Mouse (Mus musculus): ENCODE results near the gene Coro2b. TPM values are rescaled to one million over a fixed set of nuclear protein-coding genes. Genes with fewer than 3 reads are reported as not detected.
A peak's percentile ranks its signal among the peaks of the same experiment; 100 is the strongest.
"Not testable (repeated sequence)": the region's sequence is repeated elsewhere in the genome, so short reads cannot be mapped to it uniquely, and the experiment has no call there.

The Coro2b gene
- polyA plus RNA-seq, 1 experiment from 2014 or later = 0.98 TPM

- ATAC-seq (ENCODE audit: low read depth) = no peak
- H3K9ac ChIP-seq = no peak overlapping the region
- peak overlapping the region; percentile 61 for H3K27ac ChIP-seq
- H3K27me3 ChIP-seq = no peaks in the 10 kb centered on the region
- H3K4me1 ChIP-seq (replicated peaks) = peaks cover 35% of the 10 kb centered on the region
- H3K9me3 ChIP-seq (replicated peaks) = no peaks in the 10 kb centered on the region
- no peaks in the 10 kb centered on the region for H3K36me3 ChIP-seq
- WGBS (ENCODE audit: insufficient replicate concordance) = 54% methylated on average over 8 of the region's 8 CpGs
- no peak overlapping the region for H3K4me3 ChIP-seq (replicated peaks)
- DNase-seq = no peak
- H3K4me2 ChIP-seq = no peak overlapping the region
Measured at GRCm38 (mm10) chr9:62455210-62455969, 81.5 kb downstream of the Coro2b start.

DNA sequence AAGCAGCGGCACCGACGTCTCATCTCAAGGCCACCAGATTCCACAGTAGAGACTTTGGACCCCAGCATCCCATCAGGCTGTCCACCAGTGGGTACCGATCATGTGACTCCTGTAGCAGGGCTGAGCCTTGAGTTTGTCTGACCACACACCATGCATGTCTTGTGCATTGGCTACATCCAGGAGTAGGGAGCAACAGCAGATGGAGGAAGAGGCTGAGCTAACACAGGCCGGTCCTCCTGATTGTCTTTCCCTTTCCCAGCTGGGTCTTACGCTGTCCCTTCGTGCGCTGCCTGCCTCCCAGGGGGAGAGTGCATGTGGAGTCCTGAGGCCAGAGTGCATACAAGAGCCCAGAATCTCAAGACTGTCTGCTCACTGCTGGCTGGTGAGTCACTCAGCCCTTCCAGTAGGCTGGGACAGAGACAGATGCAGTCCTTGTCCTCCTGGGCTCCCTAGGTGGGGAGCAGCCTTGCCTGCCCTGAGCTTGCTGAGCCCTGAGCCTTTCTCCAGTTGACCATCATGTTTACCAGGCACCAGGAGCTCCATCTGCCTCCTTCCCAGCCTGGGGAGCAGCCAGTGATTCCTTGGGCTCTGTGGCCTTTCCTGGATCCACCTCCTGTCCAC lies 84.4 kb downstream of the Coro2b start:
- Histone ChIP-seq H3K4me3 (replicated peaks) (no peak overlapping the region), H3K9me3 (replicated peaks) (0 out of 2 replicates have a peak, but pooled peaks cover 4% of the 10 kb centered on the region), H3K4me1 (replicated peaks) (peaks cover 35% of the 10 kb centered on the region), H3K27me3 (no peaks in the 10 kb centered on the region), H3K36me3 (no peaks in the 10 kb centered on the region), H3K4me2 (no peak overlapping the region), H3K9ac (no peak overlapping the region), H3K27ac (no peak overlapping the region)
- no peak for ATAC-seq (ENCODE audit: low read depth)
- 84% methylated on average over 8 of the region's 8 CpGs for WGBS (ENCODE audit: insufficient replicate concordance)
- DNase-seq = no peak

DNA sequence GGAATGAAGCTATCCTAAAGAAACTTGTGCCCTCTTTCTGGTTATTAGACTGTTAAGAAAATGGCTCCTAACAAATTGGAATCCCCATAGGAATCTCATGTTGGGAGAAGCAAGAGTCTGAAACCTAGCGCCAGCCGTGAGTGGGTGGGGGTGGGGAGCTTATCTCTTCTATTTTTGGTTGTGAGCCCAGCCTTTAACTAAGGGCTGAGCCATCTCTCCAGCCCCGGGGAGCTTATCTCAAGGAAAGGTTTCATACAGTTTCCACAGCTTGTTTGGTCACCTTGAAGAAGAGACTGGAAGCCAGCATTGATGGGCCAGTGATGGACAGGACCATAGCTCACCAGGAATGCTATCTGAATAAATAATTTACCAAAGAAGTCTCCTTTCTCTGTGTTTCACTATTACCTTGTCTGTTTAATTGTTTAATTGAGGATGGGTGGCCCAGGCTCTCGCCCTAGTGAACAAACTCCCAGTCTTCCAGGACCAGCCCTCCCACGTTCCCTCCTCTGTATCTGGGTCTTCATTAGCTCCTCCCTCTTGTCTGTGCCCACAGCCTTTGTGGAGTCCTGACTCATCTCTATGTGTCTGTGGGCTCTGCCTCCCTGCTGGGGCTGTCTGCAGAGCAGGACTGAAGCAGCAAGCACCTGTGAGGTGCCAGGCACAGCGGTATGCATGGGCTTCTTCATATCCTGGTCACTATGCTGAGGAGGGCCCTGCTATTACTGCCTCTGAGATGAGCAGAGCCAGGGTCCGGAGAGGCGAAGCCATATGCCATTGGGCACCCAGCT lies 85.1 kb downstream of the Coro2b start:
- no peak overlapping the region for H3K4me3 ChIP-seq (replicated peaks)
- H3K4me2 ChIP-seq = 0 out of 2 replicates have a peak overlapping the region, but pooled peaks have one; percentile 5
- WGBS (ENCODE audit: insufficient replicate concordance) = 42% methylated on average over 8 of the region's 8 CpGs
- no peak overlapping the region for H3K9ac ChIP-seq
- no peak for ATAC-seq (ENCODE audit: low read depth)
- H3K4me1 ChIP-seq (replicated peaks) = peaks cover 35% of the 10 kb centered on the region
- no peaks in the 10 kb centered on the region for H3K27me3 ChIP-seq
- H3K36me3 ChIP-seq = no peaks in the 10 kb centered on the region
- DNase-seq = no peak
- H3K9me3 ChIP-seq (replicated peaks) = 0 out of 2 replicates have a peak, but pooled peaks cover 4% of the 10 kb centered on the region
- no peak overlapping the region for H3K27ac ChIP-seq

GRCm38 (mm10) chr9:62450862-62451261 lies 86.0 kb downstream of the Coro2b start:
- Histone ChIP-seq H3K9me3 (replicated peaks) (0 out of 2 replicates have a peak, but pooled peaks cover 4% of the 10 kb centered on the region), H3K27ac (no peak overlapping the region), H3K9ac (no peak overlapping the region), H3K4me2 (no peak overlapping the region), H3K4me1 (replicated peaks) (peaks cover 32% of the 10 kb centered on the region), H3K27me3 (no peaks in the 10 kb centered on the region), H3K4me3 (replicated peaks) (no peak overlapping the region), H3K36me3 (no peaks in the 10 kb centered on the region)
- no peak for ATAC-seq (ENCODE audit: low read depth)
- DNase-seq = no peak
- 63% methylated on average over 7 of the region's 7 CpGs for WGBS (ENCODE audit: insufficient replicate concordance)

- Histone ChIP-seq H3K36me3 (no peaks in the 10 kb centered on the region), H3K4me2 (no peak overlapping the region), H3K9ac (no peak overlapping the region), H3K9me3 (replicated peaks) (0 out of 2 replicates have a peak, but pooled peaks cover 4% of the 10 kb centered on the region), H3K4me1 (replicated peaks) (peaks cover 27% of the 10 kb centered on the region), H3K27me3 (no peaks in the 10 kb centered on the region), H3K4me3 (replicated peaks) (no peak overlapping the region), H3K27ac (no peak overlapping the region)
- ATAC-seq (ENCODE audit: low read depth) (no peak), DNase-seq (no peak)
- WGBS (ENCODE audit: insufficient replicate concordance) = 66% methylated on average over 6 of the region's 6 CpGs
Measured at GRCm38 (mm10) chr9:62450355-62450754, 86.5 kb downstream of the Coro2b start.

DNA sequence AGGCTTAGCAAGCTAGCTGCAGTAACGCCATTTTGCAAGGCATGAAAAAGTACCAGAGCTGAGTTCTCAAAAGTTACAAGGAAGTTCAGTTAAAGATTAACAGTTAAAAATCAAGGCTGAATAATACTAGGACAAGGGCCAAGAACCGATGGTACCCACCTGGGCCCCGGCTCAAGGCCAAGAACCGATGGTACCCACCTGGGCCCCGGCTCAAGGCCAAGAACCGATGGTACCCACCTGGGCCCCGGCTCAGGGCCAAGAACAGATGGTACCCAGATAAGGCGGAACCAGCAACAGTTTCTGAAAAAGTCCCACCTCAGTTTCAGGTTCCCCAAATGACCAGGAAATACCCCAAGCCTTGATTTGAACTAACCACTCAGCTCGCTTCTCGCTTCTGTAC lies 89.5 kb downstream of the Coro2b start:
- not testable (repeated sequence) for H3K9ac ChIP-seq; H3K36me3 ChIP-seq; H3K27me3 ChIP-seq; H3K4me2 ChIP-seq; H3K27ac ChIP-seq; H3K4me3 ChIP-seq (replicated peaks); DNase-seq; H3K9me3 ChIP-seq (replicated peaks); ATAC-seq (ENCODE audit: low read depth)
- peaks cover 19% of the 10 kb centered on the region for H3K4me1 ChIP-seq (replicated peaks)
- WGBS (ENCODE audit: insufficient replicate concordance) = 78% methylated on average over 7 of the region's 10 CpGs

- Histone ChIP-seq H3K27ac (no peak overlapping the region), H3K9ac (no peak overlapping the region), H3K27me3 (no peaks in the 10 kb centered on the region), H3K4me3 (replicated peaks) (no peak overlapping the region), H3K4me2 (no peak overlapping the region), H3K4me1 (replicated peaks) (peaks cover 11% of the 10 kb centered on the region), H3K9me3 (replicated peaks) (no peaks in the 10 kb centered on the region), H3K36me3 (no peaks in the 10 kb centered on the region)
- no peak for ATAC-seq (ENCODE audit: low read depth)
- 64% methylated on average over 3 of the region's 3 CpGs for WGBS (ENCODE audit: insufficient replicate concordance)
- no peak for DNase-seq
Measured at GRCm38 (mm10) chr9:62438755-62439101, 98.1 kb downstream of the Coro2b start.

GRCm38 (mm10) chr9:62438085-62438754 lies 98.6 kb downstream of the Coro2b start:
- Histone ChIP-seq H3K27ac (no peak overlapping the region), H3K4me3 (replicated peaks) (no peak overlapping the region), H3K9me3 (replicated peaks) (no peaks in the 10 kb centered on the region), H3K27me3 (no peaks in the 10 kb centered on the region), H3K4me2 (no peak overlapping the region), H3K36me3 (no peaks in the 10 kb centered on the region), H3K9ac (no peak overlapping the region), H3K4me1 (replicated peaks) (peaks cover 11% of the 10 kb centered on the region)
- DNase-seq = no peak
- no peak for ATAC-seq (ENCODE audit: low read depth)
- WGBS (ENCODE audit: insufficient replicate concordance) = 64% methylated on average over 5 of the region's 5 CpGs

DNA sequence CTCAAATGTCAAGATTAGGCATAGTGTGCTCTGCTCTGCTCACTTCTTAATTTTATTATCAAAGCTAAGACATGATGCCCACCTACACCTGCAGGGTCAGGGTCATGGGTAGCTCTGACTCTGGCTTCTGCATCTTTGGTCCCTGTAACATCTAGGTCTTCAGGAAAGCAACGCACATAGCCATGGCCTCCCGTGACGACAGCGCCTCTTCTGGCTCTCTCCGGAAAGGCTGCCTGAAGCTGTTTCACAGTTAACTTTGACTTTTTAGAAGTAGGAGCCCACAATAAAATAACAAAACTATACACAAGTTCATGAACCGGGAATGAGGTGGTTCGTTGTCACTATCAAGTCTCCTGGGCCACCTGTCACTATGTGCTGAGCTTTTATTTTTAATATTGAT lies 99.4 kb downstream of the Coro2b start:
- no peak for DNase-seq
- H3K4me3 ChIP-seq (replicated peaks) = no peak overlapping the region
- no peak overlapping the region for H3K9ac ChIP-seq
- ATAC-seq (ENCODE audit: low read depth) = no peak
- H3K27ac ChIP-seq = no peak overlapping the region
- H3K27me3 ChIP-seq = no peaks in the 10 kb centered on the region
- no peaks in the 10 kb centered on the region for H3K9me3 ChIP-seq (replicated peaks)
- 74% methylated on average over 7 of the region's 7 CpGs for WGBS (ENCODE audit: insufficient replicate concordance)
- no peak overlapping the region for H3K4me2 ChIP-seq
- peaks cover 11% of the 10 kb centered on the region for H3K4me1 ChIP-seq (replicated peaks)
- H3K36me3 ChIP-seq = no peaks in the 10 kb centered on the region

DNA sequence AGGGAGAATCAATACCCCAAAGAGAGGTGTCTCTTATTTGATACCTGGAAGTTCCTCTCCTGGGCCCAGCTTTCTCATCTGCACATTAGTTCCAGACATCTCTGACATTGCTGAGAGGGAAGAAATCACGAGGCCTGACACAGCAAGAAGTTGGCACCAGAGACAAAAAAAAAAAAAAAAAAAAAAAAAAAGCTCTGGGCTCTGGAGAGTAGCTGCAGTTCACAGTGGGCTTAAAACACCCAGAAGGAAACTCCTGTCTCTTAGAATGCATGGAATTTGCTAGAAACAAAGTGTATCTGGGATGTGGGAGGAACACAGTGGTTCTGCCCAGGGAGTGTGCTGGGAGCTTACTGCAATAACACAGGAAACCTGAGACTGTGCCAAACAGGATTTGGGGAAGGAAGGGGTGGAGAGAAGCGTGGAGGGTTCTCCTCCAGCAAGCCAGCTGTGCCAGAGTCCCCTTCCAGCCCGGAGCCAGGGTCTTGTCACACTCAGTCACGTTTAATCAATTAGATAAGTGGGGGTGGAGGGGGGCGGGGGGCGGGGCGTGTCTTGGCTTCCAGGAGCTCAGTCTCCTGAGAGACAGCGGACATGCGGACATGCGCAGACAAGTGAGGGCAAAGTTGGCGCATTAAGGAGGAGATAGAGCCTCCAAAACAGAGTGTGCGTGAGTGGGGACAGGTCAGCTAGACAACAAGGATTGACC lies 101.1 kb downstream of the Coro2b start:
- H3K36me3 ChIP-seq = no peaks in the 10 kb centered on the region
- peak overlapping the region; percentile 33 for H3K4me2 ChIP-seq
- DNase-seq (no peak), ATAC-seq (ENCODE audit: low read depth) (peak; percentile 60)
- peaks cover 11% of the 10 kb centered on the region for H3K4me1 ChIP-seq (replicated peaks)
- H3K27ac ChIP-seq = peak overlapping the region; percentile 55; the same call in 1 of the 2 replicates
- H3K9me3 ChIP-seq (replicated peaks) = no peaks in the 10 kb centered on the region
- no peak overlapping the region for H3K4me3 ChIP-seq (replicated peaks)
- no peaks in the 10 kb centered on the region for H3K27me3 ChIP-seq
- WGBS (ENCODE audit: insufficient replicate concordance) = 5% methylated on average over 12 of the region's 12 CpGs
- H3K9ac ChIP-seq = no peak overlapping the region
